Mouse (Mus musculus) heart, adult 11 months (tissue): ENCODE measurements at regions not wholly inside any gene's neighbourhood (a gene's known extent, or its start where the extent isn't known, plus 50 kb on each side); places are given as distances from the start of the nearest gene placed in this dataset.

ENCODE experiments used
- DNase-seq: peaks from one replicate; pipeline ENCODE4 v3.0.0; 2022

GRCm38 (mm10) chr8:116452806-116453205 is 52.0 kb upstream of the Dynlrb2 start:
- peak; percentile 25 for DNase-seq

- DNase-seq, result peak; percentile 30
Observed at GRCm38 (mm10) chr8:116451397-116451796, 53.4 kb upstream of the Dynlrb2 start.

GRCm38 (mm10) chr8:116447452-116447851 is 57.3 kb upstream of the Dynlrb2 start:
- DNase-seq, result peak; percentile 14

GRCm38 (mm10) chr8:116442827-116443226 is 61.9 kb upstream of the Dynlrb2 start:
- DNase-seq, result peak; percentile 66

GRCm38 (mm10) chr8:116438895-116439294 is 65.9 kb upstream of the Dynlrb2 start:
- peak; percentile 92 for DNase-seq

- DNase-seq, result peak; percentile 52
Observed at GRCm38 (mm10) chr8:116435268-116435980, 69.3 kb upstream of the Dynlrb2 start.

- DNase-seq, result peak; percentile 96
Observed at GRCm38 (mm10) chr8:116430051-116430450, 74.7 kb upstream of the Dynlrb2 start.

- no peak for DNase-seq
Observed at GRCm38 (mm10) chr8:116429649-116430048, 75.1 kb upstream of the Dynlrb2 start.

GRCm38 (mm10) chr8:116422826-116423225 is 81.9 kb upstream of the Dynlrb2 start:
- peak; percentile 92 for DNase-seq

- DNase-seq, result peak; percentile 70
Observed at GRCm38 (mm10) chr8:116412703-116413102, 92.1 kb upstream of the Dynlrb2 start.

GRCm38 (mm10) chr8:116410041-116410440 is 94.7 kb upstream of the Dynlrb2 start:
- peak; percentile 52 for DNase-seq

GRCm38 (mm10) chr8:116409011-116409410 is 95.8 kb upstream of the Dynlrb2 start:
- DNase-seq, result peak; percentile 56

GRCm38 (mm10) chr8:116404571-116404970 is 100.2 kb upstream of the Dynlrb2 start:
- no peak for DNase-seq

- peak; percentile 77 for DNase-seq
Observed at GRCm38 (mm10) chr8:116403366-116403765, 101.4 kb upstream of the Dynlrb2 start.

- DNase-seq, result peak; percentile 34
Observed at GRCm38 (mm10) chr8:116399452-116399851, 105.3 kb upstream of the Dynlrb2 start.

- DNase-seq, result peak; percentile 44
Observed at GRCm38 (mm10) chr8:116398565-116399205, 106.1 kb upstream of the Dynlrb2 start.

GRCm38 (mm10) chr8:116385193-116385955 is 119.4 kb upstream of the Dynlrb2 start:
- peak; percentile 76 for DNase-seq

GRCm38 (mm10) chr8:116384418-116385089 is 120.2 kb upstream of the Dynlrb2 start:
- DNase-seq, result peak; percentile 17

GRCm38 (mm10) chr8:116383495-116384417 is 121.0 kb upstream of the Dynlrb2 start:
- peak; percentile 97 for DNase-seq

GRCm38 (mm10) chr8:116383036-116383435 is 121.7 kb upstream of the Dynlrb2 start:
- DNase-seq, result peak; percentile 94

- peak; percentile 84 for DNase-seq
Observed at GRCm38 (mm10) chr8:116380601-116381000, 124.2 kb upstream of the Dynlrb2 start.

GRCm38 (mm10) chr8:116379851-116380250 is 124.9 kb upstream of the Dynlrb2 start:
- DNase-seq, result peak; percentile 54
